Mouse (Mus musculus): Measurements from ENCODE around the gene Rsad1. TPM values are rescaled to one million over a fixed set of nuclear protein-coding genes. Genes with fewer than 3 reads are reported as not detected.

Rsad1 gene
- 9.5 and 11.5 TPM in 2 replicates for polyA plus RNA-seq (2012; rRNA removed)

DNA sequence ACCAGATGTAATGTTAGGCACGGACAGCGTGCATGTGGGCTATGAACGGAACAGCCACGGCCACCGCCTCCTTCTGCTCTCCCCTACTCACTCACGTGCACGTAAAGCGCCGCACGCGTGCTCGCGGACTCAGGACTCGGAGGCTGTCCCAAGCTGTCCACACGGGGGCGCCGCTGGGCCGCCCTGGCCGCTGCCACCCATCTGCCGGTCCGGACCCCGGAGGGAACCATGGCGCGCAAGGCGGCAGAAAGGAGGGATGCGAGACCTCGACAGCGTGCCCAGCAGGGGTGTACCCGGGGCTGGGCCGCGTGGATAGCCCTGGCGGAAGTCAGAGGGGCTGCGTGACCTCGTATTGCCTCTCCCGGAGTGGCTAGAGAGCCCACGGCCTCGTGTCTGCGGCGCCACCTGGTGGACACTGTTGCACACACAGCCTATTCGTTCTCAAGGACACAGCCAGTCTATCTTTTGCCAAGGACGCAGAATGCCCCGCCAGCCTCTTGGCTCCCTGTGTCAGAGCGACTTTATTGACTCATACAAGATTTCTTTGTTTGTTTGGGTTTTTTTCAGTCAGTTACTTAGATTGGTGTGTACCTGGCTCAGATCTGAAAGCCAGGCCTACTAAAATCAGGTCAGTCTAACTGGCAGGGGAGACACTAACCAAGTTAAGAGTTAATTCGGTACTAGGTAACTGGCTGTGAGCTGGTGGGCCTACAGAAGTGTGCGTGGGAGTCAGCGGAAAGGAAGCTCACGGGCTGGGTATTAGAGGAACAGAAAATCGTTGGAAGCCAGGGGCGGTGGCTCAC is at the start of gene Rsad1:
Gene Rsad1, minus strand, starts transcription at position 368 of the 803 bp plus-strand sequence.

DNA sequence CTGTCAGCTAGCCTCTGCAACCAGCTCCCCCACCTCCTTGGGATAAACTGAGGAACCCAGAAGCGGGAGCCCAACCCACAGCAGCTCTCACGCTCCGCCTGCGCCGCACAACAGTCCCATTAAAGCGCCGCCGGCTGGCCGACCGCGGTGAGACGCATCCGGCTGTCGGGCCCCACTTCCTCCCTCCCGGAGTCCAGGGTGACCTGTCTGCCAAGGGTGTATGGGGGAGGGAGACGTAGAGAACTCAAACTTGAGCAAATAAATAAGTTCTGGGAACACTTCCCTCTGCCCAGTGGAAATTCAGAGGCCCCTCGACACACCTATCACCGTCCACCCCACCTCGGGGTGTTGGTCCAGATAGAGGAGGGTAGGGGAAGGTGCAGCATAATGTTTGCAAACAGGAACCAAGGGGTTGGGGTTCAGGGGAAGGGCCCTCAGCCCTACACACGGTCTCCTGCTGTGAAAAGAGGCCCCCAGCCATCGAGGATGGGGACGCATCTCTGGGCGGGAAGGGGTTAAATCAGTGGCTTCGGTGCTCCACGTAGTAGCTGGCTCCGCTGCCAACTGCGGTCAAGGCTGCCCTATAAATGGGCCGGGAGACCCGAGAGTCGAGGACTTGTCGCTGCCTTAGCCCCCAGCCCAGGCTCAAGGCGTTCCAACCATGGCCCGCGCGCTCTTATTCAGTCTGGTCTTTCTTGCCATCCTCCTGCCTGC is 15.5 kb upstream of the Rsad1 start, which contains the start of gene Chad:
Gene Chad, plus strand, starts transcription at position 611 of the 714 bp plus-strand sequence.

GRCm38 (mm10) chr11:94521219-94521843 is 27.7 kb downstream of the Rsad1 start, which contains the start of gene Mycbpap:
Gene Mycbpap (minus strand): TSS chr11:94521742.

GRCm38 (mm10) chr11:94499661-94500152 is 49.3 kb downstream of the Rsad1 start, which contains the start of gene Epn3:
Gene Epn3 (minus strand): TSS chr11:94499974.

Other genes starting within 250 kb of the Rsad1 start
- 4.5 and 5.4 TPM in 2 replicates for gene Luc7l3, start 227.3 kb downstream of the Rsad1 start, polyA plus RNA-seq (2012; rRNA removed)
- gene Ankrd40, start 221.3 kb downstream of the Rsad1 start, polyA plus RNA-seq (2012; rRNA removed) = 75.6 and 97.8 TPM in 2 replicates
- 208 and 226 TPM in 2 replicates for gene Abcc3, start 156.3 kb downstream of the Rsad1 start, polyA plus RNA-seq (2012; rRNA removed)
- 18.4 and 24.3 TPM in 2 replicates for gene Cacna1g, start 75.1 kb downstream of the Rsad1 start, polyA plus RNA-seq (2012; rRNA removed)
- gene Spata20, start 63.1 kb downstream of the Rsad1 start, polyA plus RNA-seq (2012; rRNA removed) = 0.07 and 0.09 TPM in 2 replicates
- gene Epn3, start 49.3 kb downstream of the Rsad1 start, polyA plus RNA-seq (2012; rRNA removed) = 35.7 and 39.9 TPM in 2 replicates
- 3.2 and 5.3 TPM in 2 replicates for gene Mycbpap, start 27.5 kb downstream of the Rsad1 start, polyA plus RNA-seq (2012; rRNA removed)
- gene Chad, start 15.8 kb upstream of the Rsad1 start, polyA plus RNA-seq (2012; rRNA removed) = 1.5 and 2.2 TPM in 2 replicates
- gene Acsf2, start 52.6 kb upstream of the Rsad1 start, polyA plus RNA-seq (2012; rRNA removed) = 81.9 and 86.0 TPM in 2 replicates
- gene Lrrc59, start 80.5 kb upstream of the Rsad1 start, polyA plus RNA-seq (2012; rRNA removed) = 76.8 and 89.8 TPM in 2 replicates
- gene Mrpl27, start 104.5 kb upstream of the Rsad1 start, polyA plus RNA-seq (2012; rRNA removed) = 35.0 and 40.2 TPM in 2 replicates
- 1.2 and 2.6 TPM in 2 replicates for gene Eme1, start 104.7 kb upstream of the Rsad1 start, polyA plus RNA-seq (2012; rRNA removed)
- gene Xylt2, start 128.3 kb upstream of the Rsad1 start, polyA plus RNA-seq (2012; rRNA removed) = 31.9 and 33.0 TPM in 2 replicates
- gene Gm11541, start 155.2 kb upstream of the Rsad1 start, polyA plus RNA-seq (2012; rRNA removed) = not detected in 2 replicates
- not detected in 2 replicates for gene Cdc34b, start 192.5 kb upstream of the Rsad1 start, polyA plus RNA-seq (2012; rRNA removed)
- gene Tmem92, start 233.4 kb upstream of the Rsad1 start, polyA plus RNA-seq (2012; rRNA removed) = 0.13 and 0.23 TPM in 2 replicates

All from colon, adult 2 months (tissue).